Mouse (Mus musculus): ENCODE data around the gene 9930111J21Rik1. TPM values are rescaled to one million over a fixed set of nuclear protein-coding genes. Genes with fewer than 3 reads are reported as not detected.

Gene 9930111J21Rik1
- polyA plus RNA-seq (2012; rRNA removed) = 0.11 and 0.12 TPM in 2 replicates

GRCm38 (mm10) chr11:48979251-48979650 lies at the start of gene 9930111J21Rik1:
9930111J21Rik1 (minus strand) TSS chr11:48979398.

GRCm38 (mm10) chr11:48994018-48994417 lies 14.8 kb upstream of the 9930111J21Rik1 start, which contains the start of gene Tgtp1:
Tgtp1 (minus strand) TSS chr11:48994172.

GRCm38 (mm10) chr11:48991740-48992520 lies 12.7 kb upstream of the 9930111J21Rik1 start, which contains the start of gene Gm12185:
Gm12185 (minus strand) TSS chr11:48992226.

GRCm38 (mm10) chr11:48978240-48978939 lies 808 bp downstream of the 9930111J21Rik1 start, which contains the start of gene Olfr56:
Olfr56 (plus strand) TSS chr11:48978889.

GRCm38 (mm10) chr11:48946090-48946489 lies 33.1 kb downstream of the 9930111J21Rik1 start, which contains the start of gene Psme2b:
Psme2b (minus strand) TSS chr11:48946190.

GRCm38 (mm10) chr11:48902021-48902420 lies 77.2 kb downstream of the 9930111J21Rik1 start, which contains the start of gene Gm5431:
Gm5431 (minus strand) TSS chr11:48902214.

Other genes starting within 250 kb of the 9930111J21Rik1 start
- gene Rack1, start 179.1 kb downstream of the 9930111J21Rik1 start, polyA plus RNA-seq (2012; rRNA removed) = 1,103 and 1,120 TPM in 2 replicates
- gene Trim41, start 162.0 kb downstream of the 9930111J21Rik1 start, polyA plus RNA-seq (2012; rRNA removed) = 35.3 and 38.0 TPM in 2 replicates
- gene Trim7, start 153.3 kb downstream of the 9930111J21Rik1 start, polyA plus RNA-seq (2012; rRNA removed) = 6.5 and 7.1 TPM in 2 replicates
- 23.2 and 25.2 TPM in 2 replicates for gene Gm12184, start 152.7 kb downstream of the 9930111J21Rik1 start, polyA plus RNA-seq (2012; rRNA removed)
- 3.9 and 5.6 TPM in 2 replicates for gene Irgm1, start 107.7 kb downstream of the 9930111J21Rik1 start, polyA plus RNA-seq (2012; rRNA removed)
- gene Gm5431, start 77.2 kb downstream of the 9930111J21Rik1 start, polyA plus RNA-seq (2012; rRNA removed) = 0.06 and 0.20 TPM in 2 replicates
- gene Psme2b, start 33.2 kb downstream of the 9930111J21Rik1 start, polyA plus RNA-seq (2012; rRNA removed) = 0.58 and 0.86 TPM in 2 replicates
- 0.03 and 0.04 TPM in 2 replicates for gene Olfr56, start 509 bp downstream of the 9930111J21Rik1 start, polyA plus RNA-seq (2012; rRNA removed)
- gene Gm12185, start 12.8 kb upstream of the 9930111J21Rik1 start, polyA plus RNA-seq (2012; rRNA removed) = 0.04 TPM in 2 replicates
- 0.17 and 0.27 TPM in 2 replicates for gene Tgtp1, start 14.8 kb upstream of the 9930111J21Rik1 start, polyA plus RNA-seq (2012; rRNA removed)
- 0.25 and 0.31 TPM in 2 replicates for gene 9930111J21Rik2, start 71.8 kb upstream of the 9930111J21Rik1 start, polyA plus RNA-seq (2012; rRNA removed)
- 0.03 and 0.11 TPM in 2 replicates for gene Tgtp2, start 84.8 kb upstream of the 9930111J21Rik1 start, polyA plus RNA-seq (2012; rRNA removed)
- gene Ifi47, start 97.2 kb upstream of the 9930111J21Rik1 start, polyA plus RNA-seq (2012; rRNA removed) = 0.60 and 1.1 TPM in 2 replicates
- gene Olfr1396, start 135.5 kb upstream of the 9930111J21Rik1 start, polyA plus RNA-seq (2012; rRNA removed) = not detected in 2 replicates
- not detected in 2 replicates for gene Olfr1395, start 162.9 kb upstream of the 9930111J21Rik1 start, polyA plus RNA-seq (2012; rRNA removed)
- not detected in 2 replicates for gene Olfr1394, start 175.0 kb upstream of the 9930111J21Rik1 start, polyA plus RNA-seq (2012; rRNA removed)
- gene Btnl9, start 207.8 kb upstream of the 9930111J21Rik1 start, polyA plus RNA-seq (2012; rRNA removed) = 0.03 and 0.27 TPM in 2 replicates
- 23.9 and 25.2 TPM in 2 replicates for gene Zfp62, start 223.9 kb upstream of the 9930111J21Rik1 start, polyA plus RNA-seq (2012; rRNA removed)